Mouse (Mus musculus) kidney, embryonic 15.5 days (tissue): ENCODE results near the gene Postn. TPM values are rescaled to one million over a fixed set of nuclear protein-coding genes. Genes with fewer than 3 reads are reported as not detected.

Experiments used
- ATAC-seq: fragments of 200-750 bp; cut with Nextera tagmentation; replicated peaks from 2 replicates; pipeline ENCODE4 v1.8.0; 2017; ENCODE audit warnings: moderate TSS enrichment; ENCODE audit not compliant: low FRiP score
- H3K27ac ChIP-seq: fragments of 300-500 bp; sonication (generic); 2 replicates; pipeline ENCODE4 v1.5.1; 2015; ENCODE audit warnings: mild to moderate bottlenecking, inconsistent platforms
- H3K27me3 ChIP-seq: fragments of 300-500 bp; sonication (generic); 2 replicates; pipeline ENCODE4 v1.6.1; 2015; ENCODE audit warnings: inconsistent platforms
- H3K36me3 ChIP-seq: fragments of 300-500 bp; sonication (generic); 2 replicates; pipeline ENCODE4 v1.6.1; 2015; ENCODE audit warnings: inconsistent platforms
- H3K4me1 ChIP-seq: fragments of 300-500 bp; sonication (generic); 2 replicates; pipeline ENCODE4 v1.6.1; 2015; ENCODE audit warnings: inconsistent platforms
- H3K4me2 ChIP-seq: fragments of 300-500 bp; sonication (generic); 2 replicates; pipeline ENCODE4 v1.6.1; 2015; ENCODE audit warnings: moderate library complexity, mild to moderate bottlenecking, inconsistent platforms
- H3K4me3 ChIP-seq: fragments of 300-500 bp; sonication (generic); replicated peaks from 2 replicates; pipeline ENCODE4 v1.5.1; 2015; ENCODE audit warnings: mild to moderate bottlenecking, inconsistent platforms
- H3K9ac ChIP-seq: fragments of 300-500 bp; sonication (generic); 2 replicates; pipeline ENCODE4 v1.6.1; 2015; ENCODE audit warnings: mild to moderate bottlenecking, inconsistent platforms
- H3K9me3 ChIP-seq: fragments of 300-500 bp; sonication (generic); replicated peaks from 2 replicates; pipeline ENCODE4 v1.6.1; 2016; ENCODE audit warnings: inconsistent platforms
- WGBS: fragments of 180-500 bp; shearing (Covaris S2); methylation state at CpG from one replicate; pipeline ENCODE4 v1.1.7; 2015; ENCODE audit warnings: mixed read lengths; 5-methylcytosine and 5-hydroxymethylcytosine counted together
- polyA plus RNA-seq: library from polyadenylated mRNA; unstranded; fragments of >200 nt; fragmentation: Nextera tagmentation; extraction: Ambion mirVana; gene quantifications from 2 replicates; pipeline ENCODE4 v1.2.1, GENCODE M21; 2015

Gene Postn
- polyA plus RNA-seq, 1 experiment from 2014 or later = 153 TPM

DNA sequence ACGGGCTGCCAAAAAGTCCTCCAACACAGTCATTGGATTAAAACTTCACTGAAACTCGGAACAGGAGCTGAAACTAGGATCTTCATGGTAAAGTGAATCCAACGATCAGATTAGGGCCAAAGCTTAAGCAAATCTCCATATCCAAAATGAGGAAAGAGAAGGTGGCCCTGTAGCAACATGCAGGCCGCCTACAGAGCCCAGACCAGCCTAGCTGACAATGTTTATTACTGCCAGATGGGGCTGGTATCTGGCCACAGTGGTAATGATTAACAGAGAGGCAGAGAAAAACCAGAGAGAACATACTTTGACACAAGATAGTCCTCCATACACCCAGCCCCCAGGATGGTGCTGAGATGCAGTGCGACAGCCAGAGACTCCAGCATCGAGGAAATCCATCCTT lies 60.1 kb downstream of the Postn start:
- no peak overlapping the region for H3K9ac ChIP-seq
- H3K36me3 ChIP-seq = no peaks in the 10 kb centered on the region
- H3K27me3 ChIP-seq = no peaks in the 10 kb centered on the region
- H3K27ac ChIP-seq = peak overlapping the region; percentile 11
- no peaks in the 10 kb centered on the region for H3K9me3 ChIP-seq
- 64% methylated on average over 6 of the region's 6 CpGs for WGBS
- H3K4me2 ChIP-seq = no peak overlapping the region
- H3K4me1 ChIP-seq = peaks cover 14% of the 10 kb centered on the region; the same call in 1 of the 2 replicates
- ATAC-seq = peak; percentile 85; the same call in 1 of the 2 replicates
- no peak overlapping the region for H3K4me3 ChIP-seq

DNA sequence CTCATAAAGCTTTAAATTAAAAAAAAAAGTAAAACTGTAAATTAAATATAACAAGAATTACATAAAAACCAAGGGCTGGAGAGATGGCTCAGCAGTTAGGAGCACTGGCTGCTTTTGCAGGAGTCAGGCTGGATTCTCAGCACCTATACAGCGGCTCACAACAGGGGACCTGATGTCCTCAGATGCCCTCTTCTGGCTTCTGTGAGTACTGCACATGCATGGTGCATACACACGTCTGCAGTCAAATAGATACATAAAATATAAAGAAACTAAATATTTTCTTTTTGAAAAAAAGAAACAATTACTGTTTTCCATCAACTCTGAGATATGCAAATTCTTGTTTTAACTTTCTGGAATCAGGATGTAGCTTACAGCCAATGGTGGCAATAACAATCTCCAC lies 60.8 kb downstream of the Postn start:
- no peaks in the 10 kb centered on the region for H3K27me3 ChIP-seq
- no peak overlapping the region for H3K4me2 ChIP-seq
- WGBS = 95% methylated on average over 2 of the region's 2 CpGs

GRCm38 (mm10) chr3:54424146-54424545 lies 63.2 kb downstream of the Postn start:
- 81% methylated on average over 4 of the region's 4 CpGs for WGBS
- H3K4me3 ChIP-seq = no peak overlapping the region
- no peaks in the 10 kb centered on the region for H3K36me3 ChIP-seq
- H3K9ac ChIP-seq = no peak overlapping the region
- no peaks in the 10 kb centered on the region for H3K27me3 ChIP-seq
- H3K27ac ChIP-seq = no peak overlapping the region
- no peaks in the 10 kb centered on the region for H3K9me3 ChIP-seq
- ATAC-seq = no peak
- no peak overlapping the region for H3K4me2 ChIP-seq
- H3K4me1 ChIP-seq = 0 out of 2 replicates have a peak, but pooled peaks cover 6% of the 10 kb centered on the region

More for the DNA sequence above, 60.8 kb downstream of the Postn start:
- Histone ChIP-seq H3K4me1 (peaks cover 14% of the 10 kb centered on the region; the same call in 1 of the 2 replicates), H3K9me3 (no peaks in the 10 kb centered on the region), H3K27ac (no peak overlapping the region), H3K9ac (no peak overlapping the region), H3K4me3 (no peak overlapping the region), H3K36me3 (no peaks in the 10 kb centered on the region)
- ATAC-seq = no peak

DNA sequence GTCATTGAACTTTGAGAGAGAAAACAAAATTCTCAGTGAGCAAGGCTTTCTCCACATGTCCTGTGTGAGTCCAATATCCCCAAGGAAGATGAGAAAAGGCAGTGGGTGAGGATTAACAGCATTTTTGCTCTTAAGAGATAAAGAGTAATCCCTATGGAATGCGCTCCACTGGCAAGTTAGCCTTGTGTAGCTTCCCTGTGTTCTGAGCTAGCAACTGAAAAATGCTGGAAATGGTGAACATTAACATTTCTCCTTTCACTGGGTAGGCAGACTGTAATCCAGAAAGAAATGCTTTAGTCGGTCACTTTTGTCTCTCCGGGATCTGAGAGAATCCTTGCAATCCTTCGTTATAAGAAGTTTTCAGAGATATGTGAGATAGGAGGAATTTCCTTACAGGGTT lies 70.8 kb downstream of the Postn start:
- Histone ChIP-seq H3K4me1 (no peaks in the 10 kb centered on the region), H3K27ac (no peak overlapping the region), H3K36me3 (no peaks in the 10 kb centered on the region), H3K27me3 (no peaks in the 10 kb centered on the region), H3K9me3 (no peaks in the 10 kb centered on the region), H3K4me3 (no peak overlapping the region), H3K9ac (no peak overlapping the region), H3K4me2 (no peak overlapping the region)
- WGBS = 89% methylated on average over 4 of the region's 4 CpGs
- ATAC-seq = no peak

DNA sequence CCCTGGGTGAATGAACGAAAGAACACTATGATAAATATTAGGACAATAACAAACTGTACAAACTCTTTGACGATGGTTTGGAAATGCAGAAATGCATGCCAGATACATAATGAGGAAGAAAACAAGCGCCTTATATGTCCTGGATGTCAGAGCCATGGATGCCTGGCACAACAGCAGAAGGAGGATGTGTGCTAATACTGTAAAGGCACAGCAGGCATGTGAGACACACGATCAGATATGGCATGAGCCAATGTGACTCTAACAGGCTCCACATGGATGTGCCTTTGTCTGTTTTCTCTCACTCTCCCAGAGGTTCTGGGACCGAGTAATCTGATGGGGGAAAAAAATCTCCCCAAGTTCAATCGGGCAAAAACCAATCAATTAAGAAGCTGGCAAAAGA lies 71.3 kb downstream of the Postn start:
- no peak for ATAC-seq
- Histone ChIP-seq H3K9ac (no peak overlapping the region), H3K4me1 (no peaks in the 10 kb centered on the region), H3K36me3 (no peaks in the 10 kb centered on the region), H3K27ac (no peak overlapping the region), H3K4me2 (no peak overlapping the region), H3K27me3 (no peaks in the 10 kb centered on the region), H3K9me3 (no peaks in the 10 kb centered on the region), H3K4me3 (no peak overlapping the region)
- WGBS = 77% methylated on average over 6 of the region's 6 CpGs

GRCm38 (mm10) chr3:54432605-54433004 lies 71.7 kb downstream of the Postn start:
- Histone ChIP-seq H3K36me3 (no peaks in the 10 kb centered on the region), H3K9ac (no peak overlapping the region), H3K4me3 (no peak overlapping the region), H3K27ac (no peak overlapping the region), H3K4me2 (no peak overlapping the region), H3K9me3 (no peaks in the 10 kb centered on the region), H3K4me1 (no peaks in the 10 kb centered on the region), H3K27me3 (no peaks in the 10 kb centered on the region)
- no peak for ATAC-seq
- WGBS = 74% methylated on average over 4 of the region's 4 CpGs

- Histone ChIP-seq H3K36me3 (no peaks in the 10 kb centered on the region), H3K4me3 (no peak overlapping the region), H3K4me1 (no peaks in the 10 kb centered on the region), H3K27me3 (no peaks in the 10 kb centered on the region), H3K9me3 (no peaks in the 10 kb centered on the region), H3K27ac (no peak overlapping the region), H3K4me2 (no peak overlapping the region), H3K9ac (no peak overlapping the region)
- ATAC-seq = no peak
- WGBS = 90% methylated on average over 6 of the region's 6 CpGs
Measured at GRCm38 (mm10) chr3:54434571-54434970, 73.7 kb downstream of the Postn start.

DNA sequence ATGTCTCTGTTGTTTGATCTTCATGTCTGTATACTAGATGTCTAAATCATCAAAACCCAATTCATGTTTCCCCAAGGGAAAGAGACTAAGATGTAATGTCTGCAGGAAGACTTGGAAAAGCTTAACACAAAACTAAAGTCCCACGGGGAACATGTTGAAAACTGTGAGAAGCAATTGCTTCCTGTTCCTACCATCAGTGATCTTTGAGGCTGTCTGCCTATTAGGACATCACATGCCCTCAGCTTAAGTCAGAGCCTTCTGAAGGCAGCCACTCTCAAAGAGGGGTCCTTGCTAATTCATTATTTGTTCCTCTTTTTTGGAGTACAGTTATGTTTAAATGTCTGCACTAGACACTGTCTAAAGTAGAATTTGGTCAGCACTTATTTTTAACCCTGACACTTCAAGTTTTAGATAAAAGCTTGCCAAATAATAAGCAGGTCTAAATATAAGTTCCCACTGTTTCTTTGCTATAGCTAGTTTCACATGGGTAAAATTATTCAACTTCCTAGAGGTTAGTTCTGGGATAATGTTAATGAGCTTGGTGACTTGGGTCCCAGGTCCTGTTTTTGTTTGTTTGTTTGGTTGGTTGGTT lies 75.6 kb downstream of the Postn start:
- Histone ChIP-seq H3K36me3 (no peaks in the 10 kb centered on the region), H3K4me1 (no peaks in the 10 kb centered on the region), H3K4me3 (no peak overlapping the region), H3K27me3 (no peaks in the 10 kb centered on the region), H3K9me3 (no peaks in the 10 kb centered on the region), H3K27ac (no peak overlapping the region), H3K4me2 (no peak overlapping the region), H3K9ac (no peak overlapping the region)
- no peak for ATAC-seq
- WGBS = 83% methylated on average over 1 of the region's 1 CpGs

Other genes starting within 250 kb of the Postn start
- 0.62 and 1.1 TPM in 2 replicates for gene Trpc4, start 205.1 kb upstream of the Postn start, polyA plus RNA-seq